Mouse (Mus musculus): ENCODE data around the gene Vmn2r45. TPM values are rescaled to one million over a fixed set of nuclear protein-coding genes. Genes with fewer than 3 reads are reported as not detected.
"Not testable (repeated sequence)": the region's sequence is repeated elsewhere in the genome, so short reads cannot be mapped to it uniquely, and the experiment has no call there.

Gene Vmn2r45
- polyA plus RNA-seq (2015; fragmentation: Nextera tagmentation; extraction: Ambion mirVana): not detected in 2 replicates

GRCm38 (mm10) chr7:8488975-8489374 is at the start of gene Vmn2r45:
Vmn2r45 (minus strand) TSS chr7:8489075.
- not testable (repeated sequence) for ATAC-seq (ENCODE audit: insufficient number of reproducible peaks, low FRiP score, low TSS enrichment, low read depth); H3K36me3 ChIP-seq; H3K9me3 ChIP-seq; H3K4me2 ChIP-seq; H3K27me3 ChIP-seq; H3K27ac ChIP-seq; H3K4me3 ChIP-seq; H3K4me1 ChIP-seq; H3K9ac ChIP-seq
- 58% methylated on average over 2 of the region's 2 CpGs for WGBS

Other genes with a start within 250 kb of the Vmn2r45 start
- not detected in 2 replicates for gene Vmn2r43, start 228.5 kb downstream of the Vmn2r45 start, polyA plus RNA-seq (2015; fragmentation: Nextera tagmentation; extraction: Ambion mirVana)
- not detected in 2 replicates for gene Vmn2r44, start 105.7 kb downstream of the Vmn2r45 start, polyA plus RNA-seq (2015; fragmentation: Nextera tagmentation; extraction: Ambion mirVana)

All from limb, embryonic 15.5 days (tissue).